Mouse (Mus musculus) mesoderm, embryonic 11.5 days (tissue): ENCODE results near the gene Lamtor5.
A peak's percentile ranks its signal among the peaks of the same experiment; 100 is the strongest.
"Not testable (repeated sequence)": the region's sequence is repeated elsewhere in the genome, so short reads cannot be mapped to it uniquely, and the experiment has no call there.

ENCODE experiments used
- DNase-seq: peaks from one replicate; pipeline ENCODE4 v3.0.0-alpha.2; 2012; ENCODE audit warnings: low read depth, low spot score

Lamtor5 gene

DNA sequence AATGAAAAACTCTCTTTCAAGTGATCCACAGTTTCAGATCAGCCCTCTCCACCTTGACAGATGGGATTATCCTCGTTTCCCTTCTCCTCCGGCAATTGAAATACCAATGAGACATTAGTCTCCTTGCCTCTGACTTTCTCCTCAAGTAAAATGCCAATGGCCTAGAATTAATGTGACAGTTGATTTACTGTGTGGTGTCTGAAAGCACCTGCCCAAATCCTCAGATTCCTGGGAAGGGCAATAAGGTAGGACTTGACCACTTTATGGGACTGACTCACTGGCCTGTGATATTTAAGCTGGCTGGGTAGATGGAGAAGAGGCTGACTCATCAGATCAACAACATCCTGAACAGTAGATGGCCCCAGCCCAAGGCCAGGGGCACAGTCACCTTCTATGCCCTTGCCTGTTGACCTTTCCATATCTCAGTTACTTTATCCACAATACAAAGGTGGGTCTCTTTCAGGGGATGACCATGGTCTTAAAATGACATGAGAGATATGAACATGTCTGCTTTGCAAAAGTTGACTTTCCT, 11.8 kb upstream of the Lamtor5 start:
- no peak for DNase-seq

DNA sequence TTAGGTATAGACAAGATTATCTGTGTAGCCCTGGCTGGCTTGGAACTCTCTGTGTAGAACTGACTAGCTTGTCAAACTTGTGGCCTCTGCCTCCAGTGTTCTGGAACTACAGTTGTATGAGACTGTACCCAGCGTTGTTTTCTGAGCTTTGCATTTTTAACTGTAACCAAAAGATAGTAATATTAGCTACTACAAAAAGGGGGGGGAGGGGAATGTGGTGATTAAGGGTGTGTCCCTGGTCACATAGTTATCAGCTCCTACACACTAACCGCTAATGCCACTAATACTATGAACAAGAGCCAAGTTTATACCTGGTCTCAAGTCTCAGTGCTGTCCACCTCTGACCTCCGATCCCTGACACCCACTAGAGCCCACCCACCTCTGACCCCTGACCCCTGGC, 6.2 kb upstream of the Lamtor5 start:
- DNase-seq: no peak

DNA sequence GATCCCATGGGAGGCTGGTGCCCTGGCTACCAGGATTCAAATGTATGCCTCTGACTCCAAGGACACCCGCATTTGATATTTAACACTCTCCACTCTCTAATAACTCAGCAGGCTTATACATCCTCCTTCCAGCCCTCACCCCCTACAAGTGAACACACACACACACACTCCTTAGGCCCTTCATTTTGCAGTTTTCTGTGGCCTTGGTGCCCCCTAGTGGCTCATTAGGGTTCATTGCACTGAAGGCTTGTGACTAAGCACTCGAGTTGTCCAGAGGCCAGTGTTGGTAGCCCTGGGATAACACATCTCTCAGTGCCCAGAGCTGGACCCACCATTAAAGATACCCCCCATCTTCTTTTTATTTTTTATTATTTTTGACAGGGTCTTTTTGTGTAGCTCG, 4.8 kb upstream of the Lamtor5 start:
- peak; percentile 70 for DNase-seq

DNA sequence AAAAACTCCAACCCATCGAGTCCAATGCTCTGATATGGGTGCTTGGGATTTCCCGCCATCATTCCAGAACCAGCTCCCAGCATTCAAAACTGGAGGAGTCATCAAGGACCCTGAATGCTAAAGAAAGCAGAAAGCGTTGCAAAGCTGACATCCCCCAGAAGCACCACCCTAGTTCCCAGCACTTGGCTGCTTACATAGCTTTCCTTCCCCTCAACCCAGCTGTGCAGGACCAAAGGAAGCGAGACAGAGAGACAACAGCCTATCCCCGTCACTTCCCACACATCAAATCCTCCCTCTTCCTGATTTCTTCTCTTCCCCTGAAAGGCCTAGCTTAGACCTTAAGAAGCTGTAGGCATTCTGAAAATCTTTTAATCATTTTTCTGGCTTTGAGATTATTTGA, 3.3 kb upstream of the Lamtor5 start:
- DNase-seq: no peak

DNA sequence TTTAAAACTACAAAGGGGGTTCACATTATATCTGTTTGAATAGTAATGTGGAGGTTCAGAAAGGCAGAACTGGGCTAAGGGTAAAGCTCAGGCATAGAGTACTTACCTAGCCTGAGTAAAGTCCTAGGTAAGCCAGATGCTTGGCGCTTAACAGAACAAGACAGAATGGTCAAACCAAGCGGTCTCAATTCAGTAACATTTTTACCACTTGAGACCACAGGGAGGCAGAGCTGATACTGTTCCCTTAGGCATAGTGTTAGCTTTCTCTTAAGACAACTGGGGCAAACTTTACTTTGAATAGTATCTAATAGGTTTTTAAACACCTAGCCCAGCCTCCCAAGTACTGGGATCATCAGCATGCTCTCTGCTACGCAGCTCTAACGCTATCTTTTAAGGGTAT, 2.7 kb upstream of the Lamtor5 start:
- no peak for DNase-seq

DNA sequence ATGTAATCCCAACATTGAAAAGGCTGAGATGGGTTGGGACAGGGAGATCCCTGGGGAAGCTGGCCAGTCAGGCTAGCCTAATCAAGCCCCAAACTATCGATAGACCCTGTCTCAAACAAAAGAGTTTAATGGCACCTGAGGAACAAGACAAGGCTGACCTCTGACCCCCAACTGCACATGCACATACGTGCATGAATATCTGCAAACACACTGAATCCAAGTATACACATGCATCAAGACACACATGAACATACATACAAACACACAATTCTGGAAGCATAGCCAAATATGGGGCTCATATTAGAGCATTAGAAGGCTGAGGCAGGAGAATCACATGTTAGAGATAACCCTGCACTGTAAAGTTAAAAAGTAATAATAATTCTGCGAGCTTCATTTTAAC, 2.0 kb upstream of the Lamtor5 start:
- no peak for DNase-seq

DNA sequence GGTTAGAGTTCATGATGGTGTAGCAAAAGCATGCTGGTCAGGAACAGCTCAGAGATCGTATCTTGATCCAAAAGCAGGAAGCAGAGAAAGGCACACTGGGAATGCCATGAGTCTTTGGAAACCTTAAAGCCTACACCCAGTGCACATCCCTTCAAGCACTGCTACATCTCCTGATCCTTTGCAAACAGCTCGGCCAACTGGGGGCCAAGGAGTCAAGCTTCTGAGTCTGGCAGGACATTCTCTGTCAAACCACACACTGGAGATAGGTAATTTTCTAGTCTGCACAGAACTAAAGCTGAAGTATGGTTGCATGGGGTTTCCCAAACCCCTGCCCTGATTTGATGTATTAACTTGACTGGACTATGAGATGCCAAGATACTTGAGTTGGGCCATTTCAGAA, 7.5 kb downstream of the Lamtor5 start:
- DNase-seq: no peak

DNA sequence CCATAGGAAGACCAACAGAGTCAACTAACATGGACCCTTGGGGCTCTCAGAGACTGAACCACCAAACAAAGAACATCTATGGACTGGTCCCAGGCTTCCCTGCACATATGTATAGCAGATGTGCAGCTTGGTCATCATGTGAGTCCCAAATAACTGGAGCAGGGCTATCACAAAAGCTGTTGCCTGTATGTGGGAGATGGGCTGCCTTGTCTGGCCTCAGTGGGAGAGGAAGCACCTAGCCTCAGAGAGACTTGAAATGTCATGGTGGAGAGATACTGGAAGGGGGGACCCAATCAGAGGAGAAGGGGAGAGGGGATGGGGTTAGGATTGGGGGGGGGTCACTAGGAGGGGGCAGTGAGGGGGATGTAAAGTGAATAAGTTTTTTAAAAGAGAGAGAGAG, 8.7 kb downstream of the Lamtor5 start:
- DNase-seq: no peak

DNA sequence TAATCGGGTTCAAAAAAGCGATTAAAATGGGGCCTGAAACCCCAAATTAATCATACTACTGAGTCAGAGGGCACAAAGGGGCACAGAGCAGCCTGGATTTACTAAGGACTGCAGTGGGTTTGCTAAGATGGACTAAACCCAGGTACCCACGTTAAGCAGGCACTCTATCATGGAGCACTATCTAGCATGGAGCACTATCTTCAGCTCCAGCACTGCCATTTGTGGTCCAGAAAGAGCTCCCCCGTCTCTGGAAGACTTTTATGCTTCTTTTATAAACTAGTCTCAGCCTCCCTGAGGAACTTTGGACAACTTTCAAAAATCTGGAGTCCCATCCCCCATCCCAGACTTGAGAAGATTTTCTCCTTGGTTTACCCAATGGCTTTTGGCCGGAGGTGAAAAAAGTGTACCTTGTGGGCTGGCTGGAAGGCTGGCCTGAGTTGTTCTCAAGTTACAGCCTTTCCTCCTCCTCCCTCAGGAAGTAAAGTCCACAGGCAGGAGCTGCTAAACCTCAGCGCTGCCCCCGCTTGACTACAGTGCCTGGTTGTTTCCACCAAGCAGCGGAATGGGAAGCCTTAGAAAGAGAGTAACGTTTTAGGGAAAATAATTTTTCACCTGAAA, 12.2 kb downstream of the Lamtor5 start, which contains the start of gene Slc16a4:
Gene Slc16a4, plus strand, starts transcription at position 467 of the 618 bp plus-strand sequence.
- peak; percentile 56 for DNase-seq

DNA sequence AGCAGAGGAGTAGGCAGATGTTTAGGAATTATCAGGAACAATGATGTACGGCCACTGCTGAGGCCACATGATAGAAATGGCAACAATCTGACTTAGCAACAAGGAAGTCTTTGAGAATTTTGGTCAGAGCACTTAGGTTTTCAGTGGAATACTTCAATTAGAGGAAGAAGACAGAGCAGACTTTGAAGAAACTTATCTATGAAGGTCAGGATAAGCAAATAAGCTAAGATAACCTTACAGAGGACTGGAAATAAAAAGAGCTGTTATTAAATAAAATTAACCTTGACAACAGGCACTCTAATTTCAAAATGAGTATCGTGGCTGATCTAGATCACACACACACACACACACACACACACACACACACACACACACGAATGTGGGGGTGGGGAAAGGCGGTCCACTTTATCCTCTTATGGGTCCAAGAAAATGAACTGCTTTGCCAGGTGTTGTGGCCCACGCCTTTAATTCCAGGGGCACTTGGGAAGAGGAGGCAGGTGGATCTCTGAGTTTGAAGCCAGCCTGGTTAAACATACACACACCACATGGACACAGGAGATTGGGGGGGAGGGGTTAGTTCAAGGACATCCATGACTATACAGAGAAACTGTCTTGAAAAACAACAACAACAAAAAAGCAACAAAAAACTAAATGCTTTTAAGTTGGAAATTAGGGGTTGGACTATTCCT, 17.2 kb downstream of the Lamtor5 start:
- no peak for DNase-seq

DNA sequence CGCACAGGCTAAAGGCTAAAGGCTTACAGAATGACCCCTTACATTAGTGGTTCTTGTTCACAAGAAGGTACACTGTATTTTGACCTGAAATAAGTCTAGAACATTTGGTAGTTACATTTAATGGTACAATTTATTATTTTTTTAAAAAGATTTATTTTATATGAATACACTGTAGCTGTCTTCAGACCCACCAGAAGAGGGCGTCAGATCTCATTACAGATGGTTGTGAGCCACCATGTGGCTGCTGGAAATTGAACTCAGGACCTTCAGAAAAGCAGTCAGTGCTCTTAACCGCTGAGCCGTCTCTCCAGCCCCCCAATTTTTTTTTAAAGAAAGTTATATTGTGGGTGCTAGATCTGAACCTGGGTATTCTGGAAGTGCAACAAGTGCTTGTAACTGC, 18.3 kb downstream of the Lamtor5 start:
- DNase-seq: not testable (repeated sequence)

DNA sequence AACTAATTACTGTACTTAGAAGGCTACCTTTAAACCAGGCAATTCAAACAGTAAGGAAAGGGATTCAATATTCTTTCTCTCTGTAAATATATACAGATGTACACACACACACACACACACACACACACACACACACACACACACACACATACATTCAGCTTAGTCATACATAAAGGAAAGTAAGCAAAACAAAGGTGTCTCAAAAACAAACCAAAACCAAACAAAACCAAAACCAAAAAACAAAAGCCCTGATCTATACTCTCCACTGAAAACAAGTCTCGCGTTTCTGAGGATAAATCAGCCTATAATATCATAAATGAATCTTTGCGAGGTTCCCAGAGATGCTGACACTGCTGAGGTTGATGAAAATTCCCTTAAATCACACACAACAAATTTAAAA, 38.7 kb downstream of the Lamtor5 start:
- no peak for DNase-seq

DNA sequence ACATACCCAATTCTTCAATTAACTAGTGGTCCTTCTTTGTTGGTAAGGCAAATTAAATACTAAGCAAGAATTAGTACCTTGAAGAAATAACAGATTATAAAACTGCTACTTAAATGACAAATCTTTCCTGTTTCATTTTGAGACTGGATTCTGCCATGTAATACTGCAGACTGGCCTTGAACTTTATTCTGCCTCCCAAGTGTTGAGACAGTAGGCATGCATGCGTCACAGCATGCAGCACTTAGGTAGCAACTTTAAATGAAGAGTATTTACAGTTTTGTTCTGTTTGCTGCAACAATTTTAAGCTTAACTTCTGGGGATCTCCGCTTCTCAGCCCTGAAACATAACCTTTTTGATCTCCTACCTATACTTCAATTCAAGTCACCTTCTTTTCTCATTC, 42.5 kb downstream of the Lamtor5 start:
- no peak for DNase-seq

DNA sequence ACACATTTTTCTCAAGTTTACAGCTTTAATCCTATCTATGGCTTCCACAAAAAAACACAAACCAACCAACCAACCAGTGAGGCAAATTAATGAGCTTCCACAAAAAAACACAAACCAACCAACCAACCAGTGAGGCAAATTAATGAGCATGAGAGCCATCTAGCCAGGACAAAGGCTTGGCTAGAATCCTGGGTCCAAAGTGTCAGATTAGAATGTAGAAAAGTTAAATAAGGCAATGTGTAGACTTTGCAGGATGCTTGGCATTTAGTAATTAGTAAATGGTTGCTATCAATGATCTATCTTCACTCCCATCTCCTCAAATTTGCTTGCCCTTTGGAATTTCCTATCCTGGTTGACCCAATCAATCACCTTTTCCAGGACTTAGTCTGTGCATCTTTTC, 43.1 kb downstream of the Lamtor5 start:
- DNase-seq: no peak

DNA sequence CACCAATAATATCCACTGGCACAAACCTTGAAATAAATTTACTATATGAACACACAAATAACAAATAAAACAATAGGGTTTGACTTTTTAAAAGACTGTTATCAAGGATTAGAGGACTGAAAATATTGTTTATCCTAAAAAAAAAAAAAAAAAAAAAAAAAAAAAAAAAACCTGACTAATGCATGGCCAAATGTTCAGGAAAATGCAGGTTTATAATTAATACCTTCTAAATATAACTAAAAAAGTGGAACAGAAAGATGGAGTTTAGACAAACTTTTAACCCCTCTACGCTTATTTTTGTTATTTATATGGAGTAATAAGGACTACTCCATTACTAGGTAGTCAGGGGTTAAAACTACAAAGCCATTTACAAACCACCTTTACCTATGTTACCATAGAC, 47.8 kb downstream of the Lamtor5 start:
- DNase-seq: no peak

DNA sequence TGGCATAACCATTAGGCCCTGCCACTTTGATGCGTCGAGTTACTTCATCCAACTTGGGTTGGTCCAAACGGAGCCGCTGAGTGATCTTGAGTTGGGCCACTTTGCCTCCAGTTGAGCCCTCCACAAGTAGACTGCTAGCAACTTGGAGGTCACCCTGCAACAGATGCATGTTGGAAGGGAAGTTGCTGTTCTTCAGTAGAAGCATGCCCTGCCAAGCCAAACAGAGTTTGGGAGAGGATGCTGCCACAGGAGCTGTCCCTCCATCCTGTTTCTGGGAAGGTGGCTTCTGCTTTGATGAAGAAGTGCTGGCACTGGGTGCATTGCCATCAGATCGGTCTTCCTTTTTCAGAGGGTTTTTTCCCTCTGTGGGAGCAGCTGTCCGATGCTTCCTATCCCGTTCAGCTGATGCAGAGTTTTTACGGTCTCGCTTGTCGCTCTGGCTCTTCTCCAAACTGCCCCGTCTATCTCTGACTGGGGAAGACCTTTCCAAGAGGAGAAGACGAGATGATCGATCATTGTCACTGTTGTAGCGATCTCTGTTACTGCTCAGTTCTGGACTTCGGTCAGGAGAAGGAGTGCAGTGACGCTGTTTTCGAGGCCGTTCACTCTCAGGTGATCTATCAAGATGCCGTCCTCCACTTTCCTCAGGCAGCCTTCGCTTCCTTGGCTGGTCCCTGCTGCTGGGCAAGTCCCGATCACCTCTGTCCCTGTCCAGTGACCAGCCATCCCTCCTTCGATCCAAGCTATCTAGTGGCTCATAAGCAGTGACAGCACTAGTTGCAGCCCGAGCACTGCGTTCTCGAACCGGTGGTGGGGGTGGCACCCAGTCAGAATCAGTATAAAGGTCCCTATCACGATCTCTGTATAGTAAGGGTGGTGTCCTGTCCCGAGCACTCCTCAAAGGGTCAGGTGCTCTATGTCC, 52.1 kb downstream of the Lamtor5 start:
- no peak for DNase-seq

DNA sequence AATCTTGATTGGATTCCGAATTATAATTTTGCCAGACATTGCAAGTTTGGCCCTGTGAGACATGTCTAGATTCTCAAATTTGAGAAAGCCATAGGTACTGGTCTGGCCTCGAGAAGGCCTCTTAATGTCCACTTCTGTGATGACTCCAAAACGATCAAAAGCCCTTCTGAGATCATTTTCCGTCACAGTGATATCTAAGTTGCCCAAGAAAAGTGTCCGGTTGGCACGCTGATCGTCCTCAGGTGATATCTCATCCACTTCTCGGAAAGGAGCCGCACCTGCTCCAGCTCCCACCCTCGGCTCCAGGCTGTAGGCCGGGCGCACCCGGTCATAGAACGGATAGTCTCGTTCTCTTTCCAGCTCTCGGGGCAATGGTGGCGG, 53.1 kb downstream of the Lamtor5 start:
- DNase-seq: no peak

DNA sequence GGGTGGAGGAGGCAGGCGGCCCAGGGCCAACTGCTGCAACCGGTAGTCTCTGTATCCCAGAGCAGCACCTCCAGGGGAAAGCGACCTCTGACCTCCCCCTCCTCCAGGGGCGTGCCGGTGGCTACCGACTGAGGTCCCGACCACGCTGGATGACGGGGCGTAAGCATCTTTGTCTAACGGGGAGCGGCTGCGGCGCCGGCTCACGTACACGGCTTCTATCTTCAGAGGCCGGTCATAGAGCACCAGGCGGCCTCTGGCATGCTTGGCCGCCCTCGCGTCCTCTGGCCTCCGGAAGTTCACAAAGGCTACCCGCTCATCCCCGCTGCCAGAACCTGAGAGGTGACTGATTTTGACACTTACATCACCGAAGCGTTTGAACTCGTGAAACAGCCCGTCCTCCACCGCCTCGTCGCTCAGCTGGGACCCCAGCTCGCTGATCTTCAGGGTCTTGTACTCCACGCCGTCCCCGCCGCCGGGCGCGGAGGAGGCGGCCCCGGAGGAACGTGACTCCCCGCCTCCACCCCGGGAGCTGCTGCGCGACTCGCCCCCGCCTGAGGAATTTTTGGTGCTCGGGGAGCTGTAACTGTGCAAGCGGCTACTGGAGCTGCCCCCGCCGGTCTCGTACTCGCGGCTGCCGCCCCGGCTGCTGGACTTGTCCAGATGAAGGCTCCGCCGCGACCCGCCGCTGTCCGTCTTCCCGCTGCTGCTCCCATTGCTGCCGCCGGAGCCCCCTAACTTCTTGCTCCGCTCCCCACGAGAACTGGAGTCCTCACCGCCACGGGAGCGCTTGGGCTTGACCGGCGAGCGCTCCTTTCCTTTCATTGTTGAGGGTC, 53.7 kb downstream of the Lamtor5 start:
- DNase-seq: peak; percentile 48

DNA sequence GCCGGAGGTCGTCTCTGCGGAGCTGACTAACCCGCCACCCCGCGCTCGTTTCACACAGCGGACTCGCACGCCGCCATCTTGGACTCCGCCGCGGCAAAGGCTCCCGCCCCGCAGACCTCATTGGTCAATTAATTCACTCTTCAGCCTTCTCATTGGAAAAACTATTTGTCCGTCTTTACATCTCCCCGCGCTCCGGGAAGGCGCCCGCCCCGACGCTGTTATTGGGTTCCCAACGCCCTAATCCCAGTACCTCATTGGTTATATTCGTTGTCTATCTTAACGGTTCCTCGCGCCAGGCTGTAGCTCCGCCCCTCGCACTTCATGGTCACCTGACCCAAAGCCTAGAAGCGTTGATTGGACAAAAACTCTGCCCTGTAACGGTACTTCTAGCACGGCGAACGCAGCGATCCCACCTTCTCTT, 54.3 kb downstream of the Lamtor5 start:
- DNase-seq: peak; percentile 99
